Mouse (Mus musculus) stomach, postnatal 0 days (tissue): Measurements from ENCODE around the gene Kcnmb4.

Experiments
- CTCF ChIP-seq: IDR thresholded peaks from 2 replicates; pipeline ENCODE4 v1.5.1; 2016; ENCODE audit warnings: antibody characterized with exemption, low read depth, mild to moderate bottlenecking, moderate library complexity
- EP300 ChIP-seq: optimal IDR thresholded peaks from 2 replicates; pipeline ENCODE3; 2016; ENCODE audit warnings: antibody characterized with exemption

DNA sequence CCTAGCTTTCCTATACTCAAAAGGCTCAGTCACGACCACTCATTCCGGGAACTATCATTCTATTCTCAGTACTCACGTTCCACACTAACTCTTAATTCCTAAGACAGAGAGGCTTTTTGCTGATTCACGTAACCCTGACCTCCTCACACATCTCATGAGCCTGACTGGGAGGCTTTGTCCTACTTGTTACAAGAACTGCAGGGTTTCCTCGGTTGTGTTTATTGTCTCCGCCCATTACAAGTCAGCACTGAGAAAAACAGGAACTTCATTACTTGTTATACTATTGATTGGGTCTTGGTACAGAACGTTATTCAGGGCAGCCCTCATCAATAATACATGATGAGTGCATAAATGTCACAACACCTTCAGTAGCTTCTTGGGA is 39.6 kb upstream of the Kcnmb4 start:
- TF ChIP-seq CTCF (no peak), EP300 (no peak)
